Mouse (Mus musculus) testis, adult 2 months (tissue): ENCODE results near the gene Fzd10. TPM values are rescaled to one million over a fixed set of nuclear protein-coding genes. Genes with fewer than 3 reads are reported as not detected.
A peak's percentile ranks its signal among the peaks of the same experiment; 100 is the strongest.

Source experiments
- H3K27ac ChIP-seq: fragments of 200-500 bp; 2 replicates; pipeline ENCODE4 v1.5.1; 2012; ENCODE audit warnings: low read depth, low read length; ENCODE audit not compliant: control insufficient read depth, insufficient read depth
- H3K27me3 ChIP-seq: fragments of 200-500 bp; 2 replicates; pipeline ENCODE4 v1.6.1; 2012; ENCODE audit warnings: mild to moderate bottlenecking, low read length, moderate library complexity; ENCODE audit not compliant: control insufficient read depth, insufficient read depth
- H3K36me3 ChIP-seq: fragments of 200-500 bp; 2 replicates; pipeline ENCODE4 v1.6.1; 2012; ENCODE audit warnings: mild to moderate bottlenecking, low read length; ENCODE audit not compliant: control insufficient read depth, insufficient read depth
- H3K4me1 ChIP-seq: fragments of 200-500 bp; 2 replicates; pipeline ENCODE4 v1.6.1; 2012; ENCODE audit warnings: low read length; ENCODE audit not compliant: control insufficient read depth, insufficient read depth
- H3K4me3 ChIP-seq: fragments of 200-500 bp; 2 replicates; pipeline ENCODE4 v1.5.1; 2012; ENCODE audit warnings: low read depth, mild to moderate bottlenecking, low read length, moderate library complexity, mixed read lengths; ENCODE audit not compliant: control insufficient read depth
- CTCF ChIP-seq: fragments of 200-500 bp; IDR thresholded peaks from 2 replicates; pipeline ENCODE4 v1.5.1; 2012; ENCODE audit warnings: low read depth, mild to moderate bottlenecking, inconsistent platforms, low read length, moderate library complexity; ENCODE audit not compliant: control insufficient read depth, insufficient read depth, insufficient replicate concordance
- POLR2A ChIP-seq: fragments of 200-500 bp; IDR thresholded peaks from 2 replicates; pipeline ENCODE4 v1.6.1; 2012; ENCODE audit warnings: low read depth, mild to moderate bottlenecking, inconsistent platforms, low read length, moderate library complexity; ENCODE audit not compliant: control insufficient read depth
- polyA plus RNA-seq: library from polyadenylated mRNA; depleted of rRNA; stranded (reverse); fragments of >200 nt; gene quantifications from 2 replicates; pipeline ENCODE4 v1.2.3, GENCODE M21; 2012

Gene Fzd10
- polyA plus RNA-seq, 1 experiment, result 0.19 TPM

GRCm38 (mm10) chr5:128593446-128593845, 7.2 kb upstream of the Fzd10 start:
- Histone ChIP-seq H3K4me3 (no peak overlapping the region), H3K4me1 (no peaks in the 10 kb centered on the region), H3K36me3 (no peaks in the 10 kb centered on the region), H3K27me3 (no peaks in the 10 kb centered on the region), H3K27ac (no peak overlapping the region)
- TF ChIP-seq POLR2A (no peak), CTCF (no peak)

- Histone ChIP-seq H3K27me3 (no peaks in the 10 kb centered on the region), H3K27ac (no peak overlapping the region), H3K4me1 (peaks cover 15% of the 10 kb centered on the region), H3K36me3 (no peaks in the 10 kb centered on the region), H3K4me3 (no peak overlapping the region)
- no peak for TF ChIP-seq CTCF
- no peak for TF ChIP-seq POLR2A
These were observed 3.8 kb upstream of the Fzd10 start for GRCm38 (mm10) chr5:128596813-128597212.

- Histone ChIP-seq H3K27ac (no peak overlapping the region), H3K36me3 (no peaks in the 10 kb centered on the region), H3K4me1 (peaks cover 15% of the 10 kb centered on the region), H3K27me3 (no peaks in the 10 kb centered on the region), H3K4me3 (no peak overlapping the region)
- no peak for TF ChIP-seq POLR2A
- TF ChIP-seq CTCF, result no peak
These were observed 3.3 kb upstream of the Fzd10 start for GRCm38 (mm10) chr5:128597381-128597780.

GRCm38 (mm10) chr5:128598191-128598720, 2.4 kb upstream of the Fzd10 start:
- TF ChIP-seq POLR2A, result no peak
- TF ChIP-seq CTCF, result no peak
- Histone ChIP-seq H3K27me3 (no peaks in the 10 kb centered on the region), H3K36me3 (no peaks in the 10 kb centered on the region), H3K27ac (no peak overlapping the region), H3K4me1 (peaks cover 15% of the 10 kb centered on the region), H3K4me3 (no peak overlapping the region)

GRCm38 (mm10) chr5:128598760-128599364, 1.8 kb upstream of the Fzd10 start:
- Histone ChIP-seq H3K4me3 (no peak overlapping the region; the same call in 1 of the 2 replicates), H3K4me1 (peaks cover 15% of the 10 kb centered on the region), H3K27ac (no peak overlapping the region), H3K27me3 (no peaks in the 10 kb centered on the region), H3K36me3 (no peaks in the 10 kb centered on the region)
- TF ChIP-seq CTCF (no peak), POLR2A (no peak)

- Histone ChIP-seq H3K36me3 (no peaks in the 10 kb centered on the region), H3K4me1 (peaks cover 15% of the 10 kb centered on the region), H3K27ac (no peak overlapping the region), H3K4me3 (no peak overlapping the region; the same call in 1 of the 2 replicates), H3K27me3 (no peaks in the 10 kb centered on the region)
- TF ChIP-seq CTCF (no peak), POLR2A (no peak)
These were observed 1.1 kb upstream of the Fzd10 start for GRCm38 (mm10) chr5:128599365-128600071.

GRCm38 (mm10) chr5:128601036-128602019, 684 bp downstream of the Fzd10 start:
- no peak overlapping the region for H3K27ac ChIP-seq
- H3K4me1 ChIP-seq, result peaks cover 15% of the 10 kb centered on the region
- TF ChIP-seq POLR2A (no peak), CTCF (no peak)
- H3K4me3 ChIP-seq, result peak overlapping the region; percentile 55
- no peaks in the 10 kb centered on the region for H3K36me3 ChIP-seq
- H3K27me3 ChIP-seq, result no peaks in the 10 kb centered on the region
